Mouse (Mus musculus): ENCODE results near the gene Gcnt2.

DNA sequence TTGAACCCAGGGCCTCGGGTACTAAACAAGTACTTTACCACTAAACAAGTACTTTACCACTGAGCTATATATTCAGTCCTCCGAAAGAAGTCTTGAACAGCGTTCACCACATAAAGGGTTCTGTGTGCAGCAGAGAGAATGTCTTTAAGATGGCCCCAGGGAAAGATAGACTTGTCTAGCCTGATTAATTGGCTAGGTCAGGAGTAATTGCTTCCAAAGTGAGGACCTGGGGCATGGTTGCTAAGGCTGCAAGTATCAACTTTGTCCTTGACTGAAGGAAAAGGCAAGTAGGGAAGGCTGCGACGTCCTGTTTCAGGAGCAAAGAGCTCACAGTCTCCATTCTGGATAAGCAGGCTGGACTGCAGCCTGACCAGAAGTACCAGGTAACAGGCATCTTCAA, 25.3 kb downstream of the Gcnt2 start:
- no peak for TF ChIP-seq TAL1 (IDR thresholded peaks at IDR 0.05; ENCODE audit: low read length)
- TF ChIP-seq GATA1 (IDR thresholded peaks at IDR 0.05; ENCODE audit: low read length): no peak

Measured in erythroblast, embryonic 14.5 days (primary cell).